Mouse (Mus musculus): ENCODE measurements around the gene Slc44a1. TPM values are rescaled to one million over a fixed set of nuclear protein-coding genes. Genes with fewer than 3 reads are reported as not detected.

Slc44a1 gene
- polyA plus RNA-seq, 1 experiment = 50.3 TPM

DNA sequence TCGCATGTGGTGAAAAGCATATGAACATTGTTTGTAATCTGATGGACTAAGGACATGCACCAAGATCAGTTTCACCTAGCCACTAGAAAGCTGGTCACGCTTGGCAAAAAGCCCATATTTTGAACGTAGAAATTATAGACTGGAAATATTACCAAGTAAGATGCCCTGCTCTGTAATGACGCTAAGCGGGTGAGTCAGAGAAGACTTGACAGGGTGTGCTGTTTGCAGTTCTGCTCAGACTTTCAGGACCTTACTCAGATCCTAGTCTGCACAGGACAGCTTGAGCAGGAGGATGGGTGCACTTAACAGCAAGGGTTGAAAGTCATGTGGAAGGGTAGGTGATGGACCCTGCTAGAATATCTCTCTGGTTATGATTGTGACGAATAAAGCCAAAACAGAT, 85.3 kb downstream of the Slc44a1 start:
- DNase-seq (ENCODE audit: extremely low spot score in 1 of 2, low spot score in 1 of 2) = peak in 1 of 2 experiments; percentile 19

- DNase-seq (ENCODE audit: extremely low spot score in 1 of 2, low spot score in 1 of 2) = no peak
Measured at GRCm38 (mm10) chr4:53525994-53526393, 85.8 kb downstream of the Slc44a1 start.

DNA sequence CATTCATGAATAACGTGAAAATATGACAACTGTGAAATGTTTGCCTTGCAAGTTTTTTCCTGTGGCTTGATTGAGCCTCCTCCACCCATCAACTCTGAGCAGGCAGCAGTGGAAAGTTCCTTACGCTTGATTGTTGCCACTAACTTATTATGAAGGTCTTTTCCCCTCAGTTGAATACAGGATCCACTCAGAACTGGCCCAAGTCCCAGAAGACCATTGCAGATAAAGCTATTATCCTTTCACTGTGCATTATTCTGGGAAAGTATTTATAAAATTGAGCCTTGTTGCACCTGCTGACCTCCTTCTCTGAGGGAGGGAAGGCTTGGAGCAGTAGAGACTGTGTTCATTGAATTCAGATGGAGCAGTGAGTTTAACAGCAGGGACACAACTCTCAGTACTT, 86.2 kb downstream of the Slc44a1 start:
- no peak for DNase-seq (ENCODE audit: extremely low spot score in 1 of 2, low spot score in 1 of 2)

DNA sequence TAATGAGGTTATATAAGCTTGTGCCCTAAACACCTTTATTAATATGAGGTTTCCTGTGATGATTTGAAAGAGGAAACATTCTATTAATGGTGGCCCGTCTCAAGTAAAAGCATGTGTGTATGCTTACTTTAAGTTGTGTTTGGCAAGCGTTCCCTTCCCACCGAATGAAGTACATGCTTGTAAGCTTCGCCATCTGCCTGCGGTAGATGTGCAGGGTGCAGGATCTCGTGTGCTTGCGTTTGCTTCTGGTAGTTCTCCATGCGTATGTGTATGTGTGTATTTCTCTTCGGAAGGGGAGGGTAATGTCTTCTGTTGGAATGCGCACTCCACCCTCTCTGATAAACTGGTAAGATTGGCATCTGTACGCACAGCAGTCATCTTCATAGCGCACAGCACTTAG, 95.6 kb downstream of the Slc44a1 start:
- no peak for DNase-seq (ENCODE audit: extremely low spot score in 1 of 2, low spot score in 1 of 2)

GRCm38 (mm10) chr4:53537101-53537500, 96.9 kb downstream of the Slc44a1 start:
- no peak for DNase-seq (ENCODE audit: extremely low spot score in 1 of 2, low spot score in 1 of 2)

DNA sequence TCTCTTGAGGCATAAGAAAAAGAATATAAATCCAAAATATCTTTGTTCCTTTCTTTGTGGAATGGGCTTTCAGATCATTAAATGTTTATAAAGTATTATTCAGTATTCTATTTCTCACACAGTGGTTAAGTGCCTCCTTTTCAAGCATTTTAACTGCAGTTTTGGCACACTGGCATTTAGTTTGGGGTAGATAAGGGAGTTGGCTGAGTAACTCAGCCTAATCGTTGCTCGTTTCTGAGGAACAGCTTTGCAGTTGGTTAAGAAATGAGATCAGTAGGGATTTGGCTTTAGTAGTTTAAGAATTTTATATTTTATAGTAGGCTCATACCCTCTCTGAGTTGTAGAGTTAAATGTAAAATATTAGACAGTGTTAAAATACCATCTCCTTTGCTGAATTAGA, 97.3 kb downstream of the Slc44a1 start:
- DNase-seq (ENCODE audit: extremely low spot score in 1 of 2, low spot score in 1 of 2) = no peak

GRCm38 (mm10) chr4:53538600-53538999, 98.4 kb downstream of the Slc44a1 start:
- DNase-seq (ENCODE audit: extremely low spot score in 1 of 2, low spot score in 1 of 2) = no peak

DNA sequence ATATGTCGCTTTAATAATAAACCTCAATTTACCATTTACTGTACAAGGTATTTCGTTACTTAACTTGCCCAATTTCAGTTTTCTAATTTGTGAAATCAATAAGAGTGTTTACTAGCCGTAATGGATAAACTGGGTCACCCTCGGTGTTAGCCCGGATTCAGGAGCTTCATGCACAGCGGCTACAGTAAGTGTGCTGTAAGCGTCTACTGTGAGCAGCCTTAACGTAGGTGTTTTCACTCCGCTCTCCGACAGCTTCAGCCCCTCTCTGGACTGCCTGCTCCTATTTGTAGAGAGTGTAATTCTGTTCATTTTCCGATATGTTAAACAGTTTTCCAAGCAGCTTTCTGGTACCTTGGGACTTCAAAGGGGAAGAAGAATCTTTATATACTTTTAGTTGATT, 99.7 kb downstream of the Slc44a1 start:
- DNase-seq (ENCODE audit: extremely low spot score in 1 of 2, low spot score in 1 of 2) = peak in 1 of 2 experiments; percentile 54

DNA sequence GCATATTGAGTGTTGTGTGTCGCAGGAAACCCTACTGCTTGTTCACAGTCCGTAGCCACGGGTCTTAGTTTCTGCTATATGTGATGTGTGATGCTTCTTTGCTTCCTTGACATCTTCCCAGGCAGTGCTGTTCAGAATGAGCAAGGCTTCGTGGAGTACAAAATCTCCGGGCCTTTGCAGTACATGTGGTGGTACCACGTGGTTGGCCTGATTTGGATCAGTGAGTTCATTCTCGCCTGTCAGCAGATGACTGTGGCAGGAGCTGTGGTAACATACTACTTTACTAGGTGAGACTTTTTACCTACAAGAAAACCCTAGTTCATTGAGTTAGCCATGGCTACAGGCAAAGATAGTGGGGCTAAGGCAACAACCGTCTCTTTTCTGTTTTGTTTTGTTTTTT, 103.2 kb downstream of the Slc44a1 start:
- DNase-seq (ENCODE audit: extremely low spot score in 1 of 2, low spot score in 1 of 2) = no peak

- DNase-seq (ENCODE audit: extremely low spot score in 1 of 2, low spot score in 1 of 2) = no peak
Measured at GRCm38 (mm10) chr4:53544889-53545288, 104.7 kb downstream of the Slc44a1 start.

DNA sequence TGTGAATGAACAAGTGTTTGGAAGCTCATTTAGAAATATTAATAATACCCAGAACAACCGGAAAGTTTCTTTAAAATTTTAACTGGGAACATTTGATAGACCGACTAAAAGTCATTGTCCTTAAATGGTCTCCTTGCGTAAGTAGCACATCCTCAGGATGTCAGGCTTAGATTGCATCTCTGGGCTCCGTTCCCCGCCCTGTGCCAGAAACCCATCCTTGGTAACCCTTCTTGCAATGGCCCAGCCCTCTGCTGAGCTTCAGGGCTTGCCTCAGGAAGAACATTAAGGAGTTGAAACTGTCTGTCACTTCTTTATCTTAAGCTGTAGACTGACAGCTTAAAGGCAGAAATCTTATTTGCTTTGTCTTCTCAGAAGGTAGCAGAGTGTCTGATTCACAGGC, 107.2 kb downstream of the Slc44a1 start:
- DNase-seq (ENCODE audit: extremely low spot score in 1 of 2, low spot score in 1 of 2) = no peak

DNA sequence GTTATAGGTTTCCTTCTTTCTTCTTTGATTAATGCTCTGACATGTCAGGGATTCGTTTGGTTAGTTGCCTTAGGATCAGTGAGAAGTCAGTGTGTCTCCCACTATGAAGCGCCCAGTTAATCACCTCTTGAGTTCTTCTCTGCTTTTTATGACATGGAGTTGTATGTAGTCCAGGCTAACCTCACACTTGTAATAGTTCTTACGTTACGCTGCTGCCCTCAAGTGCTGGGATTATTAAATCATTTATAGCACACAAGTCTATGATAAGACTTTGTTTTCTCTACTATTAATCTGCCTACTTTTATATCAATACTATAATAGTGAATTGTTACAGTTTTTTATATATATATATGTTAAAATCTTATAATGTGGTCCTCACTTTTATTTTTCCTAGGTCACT, 109.2 kb downstream of the Slc44a1 start:
- no peak for DNase-seq (ENCODE audit: extremely low spot score in 1 of 2, low spot score in 1 of 2)

- no peak for DNase-seq (ENCODE audit: extremely low spot score in 1 of 2, low spot score in 1 of 2)
Measured at GRCm38 (mm10) chr4:53564618-53565017, 124.4 kb downstream of the Slc44a1 start.

DNA sequence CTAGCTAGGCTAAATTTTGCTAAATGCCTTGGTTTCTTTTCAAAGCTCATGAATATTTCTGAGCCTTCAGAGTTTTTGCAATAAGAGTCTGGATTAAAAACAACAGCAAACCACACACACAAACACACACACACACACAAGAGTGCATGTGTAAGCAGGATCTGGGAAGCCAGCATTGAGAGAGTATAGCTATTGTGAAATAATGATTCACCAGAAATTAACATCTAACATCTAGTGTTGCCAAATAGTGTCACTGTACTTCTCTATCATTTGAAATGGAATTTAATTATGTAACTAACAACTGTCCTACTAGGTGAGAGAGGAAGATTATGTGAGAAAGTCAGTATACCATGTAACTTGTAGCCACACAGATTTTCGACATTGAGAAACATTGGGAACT, 126.9 kb downstream of the Slc44a1 start:
- no peak for DNase-seq (ENCODE audit: extremely low spot score in 1 of 2, low spot score in 1 of 2)

DNA sequence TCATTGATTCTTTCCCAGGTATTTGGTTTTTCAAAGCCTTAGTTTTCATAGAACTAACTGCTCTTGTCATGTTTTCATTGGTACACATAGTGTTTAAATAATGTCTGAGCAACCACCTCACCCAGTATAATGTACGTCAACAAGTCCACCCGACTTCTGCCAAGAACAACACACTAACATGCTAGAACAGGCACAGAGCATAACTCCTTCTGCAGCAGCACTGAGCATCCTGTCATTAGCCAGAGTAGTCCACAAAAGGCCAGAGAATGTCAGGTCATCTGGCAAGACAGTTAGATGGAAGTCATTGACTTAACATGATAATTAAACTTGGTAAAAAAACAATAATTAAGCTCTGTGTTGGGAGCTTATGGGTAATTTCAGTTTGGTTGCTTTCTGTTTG, 135.3 kb downstream of the Slc44a1 start:
- DNase-seq (ENCODE audit: extremely low spot score in 1 of 2, low spot score in 1 of 2) = no peak

DNA sequence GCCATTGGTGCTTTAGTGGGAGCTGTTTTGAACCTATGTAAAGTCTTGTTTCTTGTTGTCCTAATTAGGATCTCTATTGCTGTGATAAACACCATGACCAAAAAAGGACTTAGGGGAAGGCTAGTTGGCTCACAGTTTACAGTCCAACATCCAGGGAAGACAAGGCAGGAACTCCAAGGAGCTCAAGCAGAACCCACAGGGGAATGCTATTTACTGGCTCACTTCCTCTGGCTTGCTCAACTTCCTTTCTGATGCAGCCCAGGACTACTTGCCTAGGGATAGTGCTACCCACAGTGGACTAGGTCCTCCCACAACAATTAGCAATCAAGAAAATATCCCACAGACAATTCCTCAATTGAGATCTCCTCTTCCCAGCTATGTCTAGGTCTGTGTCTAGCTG, 147.5 kb downstream of the Slc44a1 start:
- DNase-seq (ENCODE audit: extremely low spot score in 1 of 2, low spot score in 1 of 2) = no peak

DNA sequence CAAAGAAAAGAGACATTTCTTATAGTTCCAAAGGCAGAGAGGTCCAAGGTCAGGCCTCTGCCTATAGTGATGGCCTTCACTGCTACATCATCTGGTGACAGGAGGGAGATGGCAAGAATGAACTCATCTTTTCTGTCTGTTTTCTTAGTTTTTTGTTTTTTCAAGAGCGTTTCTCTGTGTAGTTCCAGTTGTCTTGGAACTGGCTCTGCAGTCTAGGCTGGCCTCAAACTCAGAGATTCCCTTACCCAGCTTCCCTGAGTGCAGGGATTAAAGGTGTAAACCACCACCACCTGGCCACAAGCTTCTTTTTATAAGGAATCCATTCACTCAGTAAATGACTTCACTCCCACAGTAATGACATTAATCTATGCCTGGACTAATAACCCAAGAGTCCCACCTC, 148.7 kb downstream of the Slc44a1 start:
- DNase-seq (ENCODE audit: extremely low spot score in 1 of 2, low spot score in 1 of 2) = no peak

DNA sequence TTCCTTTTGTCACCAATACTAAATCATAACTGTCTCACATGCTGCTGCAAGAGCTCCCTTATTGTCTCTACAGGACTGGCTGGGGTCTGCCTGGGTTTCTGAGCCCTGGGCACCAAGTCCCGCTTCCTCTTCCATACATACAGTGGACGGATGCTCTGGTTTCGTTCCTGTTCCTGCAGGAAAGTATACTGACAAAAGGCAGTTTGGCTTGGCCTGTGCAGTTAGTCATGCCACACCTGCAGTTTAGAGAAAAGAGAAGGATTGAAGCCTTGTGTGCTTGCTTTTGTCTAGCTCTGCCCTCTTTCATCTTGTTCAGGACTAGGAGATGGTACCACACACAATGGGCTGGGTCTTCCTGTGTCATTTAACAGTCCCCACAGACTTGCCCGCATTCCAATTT, 149.3 kb downstream of the Slc44a1 start:
- no peak for DNase-seq (ENCODE audit: extremely low spot score in 1 of 2, low spot score in 1 of 2)

GRCm38 (mm10) chr4:53590163-53590562, 149.9 kb downstream of the Slc44a1 start:
- no peak for DNase-seq (ENCODE audit: extremely low spot score in 1 of 2, low spot score in 1 of 2)

GRCm38 (mm10) chr4:53590691-53591447, 150.7 kb downstream of the Slc44a1 start:
- no peak for DNase-seq (ENCODE audit: extremely low spot score in 1 of 2, low spot score in 1 of 2)

- peak in 1 of 2 experiments; percentile 14 for DNase-seq (ENCODE audit: extremely low spot score in 1 of 2, low spot score in 1 of 2)
Measured at GRCm38 (mm10) chr4:53591536-53591935, 151.3 kb downstream of the Slc44a1 start.

DNA sequence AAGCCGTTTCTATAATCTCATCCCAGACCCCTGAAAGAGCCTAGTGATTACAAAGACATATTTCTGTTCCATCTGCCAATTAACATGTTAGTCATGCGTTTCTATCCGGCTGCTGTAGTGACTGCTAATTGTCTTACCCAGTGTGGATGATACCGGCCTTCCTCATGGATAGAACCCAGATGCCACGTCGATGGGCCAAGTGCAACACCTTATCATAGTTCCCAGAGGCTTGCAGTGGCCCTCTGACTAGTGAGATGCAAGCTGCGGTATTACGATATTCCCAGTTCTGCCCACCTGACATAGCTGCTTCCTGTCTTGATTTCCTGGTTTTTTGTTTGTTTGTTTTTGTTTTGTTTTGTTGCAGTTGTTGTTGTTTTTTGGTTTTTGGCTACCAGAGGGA, 151.7 kb downstream of the Slc44a1 start:
- DNase-seq (ENCODE audit: extremely low spot score in 1 of 2, low spot score in 1 of 2) = no peak

- DNase-seq (ENCODE audit: extremely low spot score in 1 of 2, low spot score in 1 of 2) = no peak
Measured at GRCm38 (mm10) chr4:53592386-53592785, 152.2 kb downstream of the Slc44a1 start.
